Mouse (Mus musculus) embryo, embryonic 9.5 days (tissue): ENCODE data around the gene Socs7.

Experiments
- DNase-seq: peaks from one replicate; pipeline ENCODE4 v3.0.0-alpha.2; 2017; ENCODE audit errors: extremely low spot score

Gene Socs7

GRCm38 (mm10) chr11:97442891-97443675, 80.7 kb downstream of the Socs7 start:
- no peak for DNase-seq

- DNase-seq: no peak
Measured at GRCm38 (mm10) chr11:97445596-97445995, 83.2 kb downstream of the Socs7 start.

GRCm38 (mm10) chr11:97445999-97446511, 83.7 kb downstream of the Socs7 start:
- DNase-seq: no peak

GRCm38 (mm10) chr11:97447979-97448378, 85.6 kb downstream of the Socs7 start:
- no peak for DNase-seq
